Mouse (Mus musculus) T-cell, adult 2 months (primary cell): Measurements from ENCODE around the gene Olfr314.
A peak's percentile ranks its signal among the peaks of the same experiment; 100 is the strongest.

Experiments
- DNase-seq: peaks from one replicate; pipeline ENCODE4 v3.0.0; 2022; ENCODE audit warnings: low spot score

Gene Olfr314

DNA sequence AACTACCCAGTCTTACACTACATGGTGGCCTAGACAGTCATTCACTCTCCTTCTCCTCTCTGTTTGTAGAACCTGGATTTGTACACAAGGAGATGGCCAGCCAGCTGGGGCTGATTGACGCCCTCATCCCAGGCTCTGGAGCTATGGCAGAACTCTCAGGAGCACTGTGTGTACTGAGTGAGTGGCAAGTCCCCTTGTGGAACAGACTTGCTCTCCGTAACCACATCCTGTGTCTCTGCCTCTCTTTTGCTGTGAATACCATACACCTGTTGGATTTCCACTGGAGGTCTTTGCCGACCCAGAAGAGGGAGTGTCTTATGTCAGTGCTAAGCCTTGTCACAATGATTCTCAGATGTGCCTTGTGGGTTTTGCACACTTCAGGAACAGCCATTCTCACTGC lies 49.8 kb downstream of the Olfr314 start:
- DNase-seq, result peak; percentile 17
